Mouse (Mus musculus) spleen, postnatal 10 days (tissue): ENCODE results near the gene Ccr6.

ENCODE experiments used
- DNase-seq, 2 experiments: peaks; one replicate each; pipeline ENCODE4 v3.0.0; 2021 to 2022; ENCODE audit warnings: low spot score in 2 of 2

The Ccr6 gene

DNA sequence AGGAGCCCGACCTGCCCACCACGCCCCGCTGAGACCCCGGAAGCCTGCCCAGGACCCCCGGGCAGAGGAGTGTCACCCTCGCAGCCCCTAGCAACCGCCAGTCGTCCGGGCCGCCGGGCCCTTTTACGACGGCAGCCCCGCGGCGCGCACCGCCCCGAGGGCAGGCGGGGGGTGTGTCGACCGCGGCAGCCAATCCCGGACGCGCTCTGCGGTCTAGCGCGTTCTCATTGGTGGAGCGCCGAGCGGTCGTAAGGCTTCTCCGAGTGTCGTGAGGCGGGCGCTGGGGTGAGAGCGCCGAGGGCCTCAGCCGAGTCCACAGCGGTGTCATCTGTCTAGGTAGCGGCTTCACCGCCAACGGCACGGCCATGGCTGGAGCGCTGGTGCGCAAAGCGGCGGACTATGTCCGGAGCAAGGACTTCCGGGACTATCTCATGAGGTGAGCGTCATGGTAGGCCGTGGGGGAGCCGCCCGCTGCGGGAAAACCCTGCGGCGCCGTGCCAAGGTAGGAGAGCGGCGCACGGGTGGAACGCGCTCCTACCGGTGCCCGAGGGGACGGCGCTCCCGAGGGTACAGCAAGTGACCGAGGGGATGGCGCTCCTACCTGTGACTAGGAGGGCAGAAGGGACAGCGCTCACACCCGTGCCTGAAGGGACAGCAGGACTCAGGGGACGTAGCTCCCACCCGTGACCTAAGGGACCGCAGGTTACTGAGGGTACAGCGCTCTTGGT is 47.8 kb downstream of the Ccr6 start:
- DNase-seq, result peak; percentile 91 to 96

DNA sequence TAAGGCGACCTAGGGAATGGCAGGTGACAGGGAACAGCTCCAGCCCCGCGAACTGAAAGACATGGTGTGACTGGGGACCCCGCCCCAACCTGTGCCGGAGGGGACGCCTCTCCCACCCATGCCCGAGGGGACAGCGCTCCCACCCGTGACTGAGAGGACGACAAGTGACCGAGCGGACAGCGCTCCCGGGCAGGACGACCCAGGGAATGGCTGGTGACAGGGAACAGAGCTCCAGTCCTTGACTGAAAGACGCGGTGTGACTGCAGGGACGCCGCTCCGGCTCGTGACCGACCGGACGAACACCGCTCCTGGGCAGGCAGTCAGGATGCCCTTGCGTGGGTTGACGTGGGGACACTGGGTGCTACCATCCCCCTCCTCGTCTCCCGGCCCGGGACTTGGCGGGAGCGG is 48.4 kb downstream of the Ccr6 start:
- DNase-seq, result peak in 1 of 2 experiments; percentile 53

DNA sequence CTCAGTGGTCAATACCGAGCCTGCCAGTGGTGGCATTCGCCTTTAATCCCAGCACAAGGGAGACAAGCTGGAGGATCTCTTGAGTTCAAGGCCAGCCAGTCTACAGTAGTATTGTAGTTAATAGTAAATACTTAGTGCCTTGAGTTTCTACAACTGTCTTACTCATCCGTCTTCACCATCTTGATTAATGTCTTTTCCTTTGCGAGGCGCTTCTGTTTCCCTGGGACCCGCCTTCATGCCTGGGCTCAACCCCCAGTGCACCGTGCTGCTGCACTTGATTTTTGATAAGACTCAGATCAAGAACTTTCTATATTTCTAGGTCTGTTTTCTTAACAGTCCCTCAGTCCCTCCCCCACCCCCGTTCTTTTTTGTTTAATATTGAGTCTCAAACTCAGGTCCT is 49.2 kb downstream of the Ccr6 start:
- DNase-seq, result no peak

DNA sequence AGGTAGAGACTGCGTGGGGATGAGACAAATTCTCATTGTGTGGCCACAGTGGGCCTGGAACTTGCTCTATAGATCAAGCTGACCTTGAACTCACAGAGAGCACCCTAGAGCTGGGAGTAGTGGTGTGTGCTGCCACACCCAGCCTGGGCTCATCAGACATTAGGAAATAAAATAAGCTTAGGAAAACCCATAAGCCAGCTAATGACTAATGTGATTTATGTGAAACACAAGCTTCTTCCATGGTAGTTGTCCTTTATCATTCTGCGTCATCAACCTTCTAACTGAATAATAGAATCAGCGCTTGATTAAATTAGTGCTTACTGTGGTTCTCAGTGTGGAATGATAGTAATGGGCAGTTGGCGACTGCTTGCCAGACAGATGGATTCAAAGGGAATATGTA is 51.1 kb downstream of the Ccr6 start:
- DNase-seq, result no peak

DNA sequence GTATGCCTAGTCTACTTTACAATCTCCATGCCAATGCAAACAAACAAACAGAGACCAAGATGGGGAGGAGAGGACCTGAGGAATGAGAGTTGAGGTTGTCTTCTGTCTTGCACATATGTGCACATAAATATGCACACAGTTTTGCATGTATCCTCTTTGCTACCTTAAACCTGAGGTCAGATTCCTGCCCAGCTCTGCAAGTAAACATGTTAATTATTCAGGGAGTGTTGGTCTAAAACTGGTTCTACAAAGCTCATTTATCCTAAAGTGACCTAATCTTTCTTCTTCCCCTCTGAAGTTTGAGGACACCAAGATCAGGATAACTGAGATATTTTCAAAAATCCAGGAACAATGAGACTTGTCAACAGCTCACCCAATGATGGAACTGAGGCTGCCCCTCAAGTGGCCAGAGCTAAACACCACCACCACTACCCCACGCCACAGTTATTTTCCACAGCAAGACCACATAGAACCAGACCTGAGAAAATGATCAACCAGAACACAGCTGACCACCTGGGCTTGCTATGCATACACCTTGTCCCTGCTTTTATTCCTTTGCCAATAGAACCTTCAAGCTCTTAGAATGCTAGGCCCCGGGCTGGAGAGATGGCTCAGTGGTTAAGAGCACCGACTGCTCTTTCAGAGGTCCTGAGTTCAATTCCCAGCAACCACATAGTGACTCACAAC is 54.3 kb downstream of the Ccr6 start:
- DNase-seq, result no peak

DNA sequence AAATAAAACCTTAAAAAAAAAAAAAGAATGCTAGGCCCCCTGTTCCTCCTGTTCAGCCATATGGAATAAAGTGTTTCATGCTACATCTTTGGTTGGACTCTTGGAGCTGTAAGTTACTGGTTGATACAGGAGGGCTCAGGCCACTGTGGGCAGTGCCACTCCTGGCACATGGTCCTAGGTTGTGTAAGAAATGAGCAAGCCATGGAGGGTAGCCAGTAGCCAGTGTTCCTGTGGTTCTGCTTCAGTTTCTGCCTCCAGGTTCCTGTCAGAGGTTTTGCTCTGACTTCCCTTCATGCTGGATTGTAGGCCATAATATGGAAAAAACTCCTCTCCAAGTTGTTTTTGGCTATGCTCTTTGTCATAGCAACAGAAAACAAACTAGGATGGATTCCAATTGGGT is 54.9 kb downstream of the Ccr6 start:
- DNase-seq, result no peak

DNA sequence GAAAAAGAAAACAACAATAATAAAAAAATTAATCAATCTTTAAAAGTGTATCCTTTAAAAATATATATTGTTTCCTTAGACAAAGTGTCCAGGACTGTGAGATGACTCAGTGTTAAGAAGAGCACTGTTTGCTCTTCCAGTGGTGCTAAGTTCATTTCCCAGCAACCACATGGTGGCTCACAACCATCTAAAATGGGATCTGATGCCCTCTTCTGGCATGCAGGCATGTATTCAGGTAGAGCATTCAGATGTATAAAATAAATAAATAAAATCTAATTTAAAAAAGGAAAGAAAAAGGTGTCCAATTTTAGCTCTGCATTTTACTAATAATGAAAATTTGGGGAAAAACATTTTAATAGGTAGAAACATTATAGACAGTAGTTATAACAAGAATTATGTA is 60.0 kb downstream of the Ccr6 start:
- DNase-seq, result no peak

DNA sequence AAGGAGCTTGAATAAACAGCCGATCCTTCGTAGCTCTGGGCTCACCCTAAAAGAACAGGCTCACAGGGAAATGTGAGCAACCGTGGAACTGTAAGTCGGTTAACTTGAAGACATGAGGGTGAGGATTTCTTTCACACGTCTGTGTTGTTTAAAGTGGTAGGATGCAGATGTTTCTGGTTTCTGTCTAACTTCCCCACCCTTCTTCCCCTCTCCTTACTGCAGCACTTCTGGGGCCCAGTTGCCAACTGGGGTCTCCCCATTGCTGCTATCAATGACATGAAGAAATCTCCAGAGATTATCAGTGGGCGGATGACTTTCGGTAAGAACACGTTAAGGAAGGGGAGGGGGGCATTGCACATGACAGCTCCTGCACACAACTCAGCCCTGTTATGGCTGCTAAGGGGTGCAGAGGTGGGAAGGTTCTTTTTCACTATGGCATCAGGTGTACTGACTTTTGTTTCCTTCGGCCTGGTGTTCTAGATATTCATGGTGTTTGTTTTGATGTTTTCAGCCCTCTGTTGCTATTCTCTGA is 60.5 kb downstream of the Ccr6 start:
- no peak for DNase-seq

DNA sequence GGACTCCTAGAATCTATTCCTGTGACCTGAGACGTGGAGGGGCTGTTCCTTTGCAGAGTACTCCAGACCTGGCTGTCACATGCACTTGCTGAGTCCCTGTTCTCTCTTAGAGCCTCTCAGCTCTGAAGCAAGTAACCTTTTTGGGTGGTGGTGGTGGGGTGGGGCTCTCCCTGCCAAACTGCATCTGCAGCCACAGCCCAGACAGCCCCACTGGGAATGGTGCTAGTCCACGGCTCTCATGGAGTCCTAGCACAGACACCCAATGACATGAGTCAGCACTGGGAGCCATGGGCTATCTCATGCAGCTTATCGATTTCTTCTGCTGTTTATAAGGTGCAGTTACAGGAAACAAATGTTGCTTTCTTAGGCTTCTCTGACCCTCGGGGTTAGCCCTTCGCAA is 61.9 kb downstream of the Ccr6 start:
- no peak for DNase-seq

DNA sequence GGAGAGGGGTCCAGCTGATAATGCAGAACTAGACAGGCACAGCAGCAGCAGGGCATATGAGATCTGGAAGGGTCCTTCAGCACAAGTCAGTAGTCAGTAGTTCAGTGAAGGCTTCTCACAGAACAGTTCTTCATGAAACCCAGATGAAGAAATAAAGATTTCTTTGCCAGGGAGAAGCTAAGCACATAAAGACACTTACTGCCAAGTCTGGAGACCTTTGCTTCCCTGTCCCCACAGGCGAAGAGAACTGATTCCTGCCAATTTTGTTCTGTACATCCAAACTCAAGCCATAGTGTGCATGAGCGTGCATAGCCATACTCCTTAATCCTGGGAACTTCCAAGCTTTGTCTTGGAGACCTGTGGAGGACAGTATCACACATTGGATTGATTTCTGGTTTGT is 62.4 kb downstream of the Ccr6 start:
- DNase-seq, result no peak

DNA sequence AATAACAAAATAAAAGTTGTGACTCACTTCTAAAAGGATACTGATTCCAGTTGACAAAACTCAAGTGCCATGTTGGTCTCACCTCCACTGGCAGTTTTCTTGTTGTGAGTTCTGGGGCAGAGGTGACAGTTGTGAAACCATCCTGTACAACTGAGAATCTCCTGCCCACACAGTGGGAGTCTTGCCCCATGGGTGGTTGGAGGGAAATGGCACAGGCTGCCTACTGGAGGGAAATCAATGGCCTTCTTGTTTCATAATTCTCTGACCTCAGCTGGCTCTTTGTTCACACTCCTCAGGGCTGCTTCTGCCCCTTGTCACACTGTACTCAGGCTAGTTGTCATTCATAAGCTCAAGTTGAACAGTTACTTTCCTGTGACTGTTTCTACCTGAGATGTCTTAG is 63.7 kb downstream of the Ccr6 start:
- DNase-seq, result no peak

DNA sequence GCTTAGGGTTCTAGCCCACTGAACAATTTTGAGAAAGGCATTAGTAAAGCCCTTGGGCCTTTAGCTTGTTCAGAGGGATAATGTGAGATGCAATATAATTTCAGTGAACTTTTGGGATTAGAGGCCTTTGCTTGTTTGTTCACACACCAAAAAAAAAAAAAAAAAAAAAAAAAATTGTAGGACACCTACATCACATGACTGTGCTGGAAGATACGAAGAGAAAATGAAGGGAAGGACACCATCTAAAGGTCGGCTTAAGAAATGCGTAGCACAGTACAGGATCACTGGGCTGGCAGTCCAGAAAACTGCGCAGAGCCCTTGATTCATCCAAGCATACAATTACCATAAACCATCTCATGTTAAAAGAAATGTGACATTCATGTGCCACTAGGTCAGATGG is 65.7 kb downstream of the Ccr6 start:
- DNase-seq, result no peak

DNA sequence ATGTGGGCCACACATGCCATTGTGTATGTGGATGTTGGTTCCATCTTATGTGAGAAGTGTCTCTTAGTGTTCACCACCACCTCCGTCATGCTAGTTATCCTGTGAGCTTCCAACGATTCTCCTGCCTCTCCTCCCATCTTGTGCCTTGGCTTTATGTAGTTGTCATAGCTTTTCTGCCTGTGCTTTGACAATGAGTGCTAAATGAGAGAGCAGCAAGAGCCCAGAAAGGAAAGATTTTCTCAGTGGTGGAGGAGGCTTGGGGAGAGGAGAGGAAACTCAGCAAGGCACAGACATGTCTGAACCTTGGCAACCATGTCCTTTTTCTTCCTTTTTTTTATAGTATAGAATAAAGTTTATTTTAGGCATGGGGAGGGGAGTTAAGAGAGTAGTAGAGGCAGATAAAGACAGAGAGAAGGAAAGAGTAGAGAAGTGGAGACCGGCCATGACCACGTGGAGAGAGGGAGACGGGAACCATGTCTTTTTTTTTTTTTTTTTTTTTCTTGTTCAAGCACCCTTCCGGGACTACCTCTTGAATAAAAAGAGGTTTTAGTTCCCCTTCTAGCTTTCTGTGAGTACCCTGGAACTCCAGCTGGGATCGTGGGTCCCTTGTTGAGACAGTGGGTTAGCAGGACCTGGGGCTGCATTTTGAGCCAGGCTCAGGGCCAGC is 67.1 kb downstream of the Ccr6 start:
- no peak for DNase-seq

DNA sequence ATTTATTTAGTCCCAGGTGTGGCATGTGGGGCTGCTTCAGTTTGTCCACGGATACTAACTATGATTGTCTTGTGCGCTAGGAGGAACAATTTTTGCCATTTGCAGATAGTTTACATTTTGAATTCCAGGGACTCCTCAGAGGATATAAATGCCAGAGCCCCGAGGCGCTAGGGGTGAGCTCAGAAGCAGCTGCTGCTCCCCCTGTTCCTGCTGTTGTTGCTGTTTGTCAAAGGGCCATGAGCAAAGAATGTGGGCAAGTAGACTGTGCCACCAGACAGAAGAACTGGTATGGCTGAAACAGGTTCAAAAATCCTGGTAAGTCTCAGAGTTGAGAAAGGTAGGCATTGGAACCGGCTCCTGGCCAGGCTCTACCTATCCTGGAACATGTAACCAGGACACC is 67.8 kb downstream of the Ccr6 start:
- no peak for DNase-seq

DNA sequence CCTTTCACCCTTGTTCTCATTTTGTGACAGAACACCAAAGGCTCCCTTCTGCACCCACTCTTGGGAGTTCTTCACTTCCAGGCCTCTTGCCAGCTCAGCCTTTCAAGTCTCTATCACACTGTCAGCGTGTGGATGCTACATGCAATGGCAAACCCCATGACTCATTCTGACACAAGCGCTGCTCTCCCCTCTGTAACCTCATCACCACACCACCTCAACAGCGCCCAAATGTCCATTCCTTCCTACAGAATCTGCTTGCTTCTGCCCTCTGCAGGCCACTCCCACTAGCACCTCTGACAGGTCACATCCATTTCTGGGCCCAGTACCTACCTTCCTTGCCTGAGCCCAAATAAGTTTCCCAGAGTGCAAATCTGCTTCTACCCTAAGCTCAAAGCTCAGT is 70.0 kb downstream of the Ccr6 start:
- DNase-seq, result no peak
